Mouse (Mus musculus) lung, embryonic 16.5 days (tissue): ENCODE measurements around the gene Pctp. TPM values are rescaled to one million over a fixed set of nuclear protein-coding genes. Genes with fewer than 3 reads are reported as not detected.
A peak's percentile ranks its signal among the peaks of the same experiment; 100 is the strongest.

Experiments
- ATAC-seq: fragments of 200-750 bp; cut with Nextera tagmentation; 2 replicates; pipeline ENCODE4 v1.8.0; 2017; ENCODE audit warnings: low read depth, mild to moderate bottlenecking, moderate library complexity
- H3K27ac ChIP-seq: fragments of 300-500 bp; sonication (generic); 2 replicates; pipeline ENCODE4 v1.5.1; 2014; ENCODE audit warnings: mild to moderate bottlenecking, control low read depth, low read length
- H3K27me3 ChIP-seq: fragments of 300-500 bp; sonication (generic); 2 replicates; pipeline ENCODE4 v1.6.1; 2014; ENCODE audit warnings: low read depth, low read length, mixed read lengths; ENCODE audit not compliant: control insufficient read depth, insufficient read depth
- H3K36me3 ChIP-seq: fragments of 300-500 bp; sonication (generic); 2 replicates; pipeline ENCODE4 v1.6.1; 2014; ENCODE audit warnings: low read length; ENCODE audit not compliant: control insufficient read depth, insufficient read depth
- H3K4me1 ChIP-seq: fragments of 300-500 bp; sonication (generic); replicated peaks from 2 replicates; pipeline ENCODE4 v1.6.1; 2014; ENCODE audit warnings: low read length, mixed read lengths; ENCODE audit not compliant: control insufficient read depth, insufficient read depth
- H3K4me2 ChIP-seq: fragments of 300-500 bp; sonication (generic); 2 replicates; pipeline ENCODE4 v1.6.1; 2014; ENCODE audit warnings: low read depth, low read length, control low read depth
- H3K4me3 ChIP-seq: fragments of 300-500 bp; sonication (generic); 2 replicates; pipeline ENCODE4 v1.5.1; 2014; ENCODE audit warnings: mild to moderate bottlenecking, low read length, control low read depth
- H3K9ac ChIP-seq: fragments of 300-500 bp; sonication (generic); 2 replicates; pipeline ENCODE4 v1.6.1; 2014; ENCODE audit warnings: low read length, control low read depth
- H3K9me3 ChIP-seq: fragments of 300-500 bp; sonication (generic); 2 replicates; pipeline ENCODE4 v1.6.1; 2016; ENCODE audit warnings: low read length; ENCODE audit not compliant: control insufficient read depth
- WGBS: fragments of 180-500 bp; shearing (Covaris S2); extraction: QIAGEN DNeasy Blood & Tissue Kit; methylation state at CpG from one replicate; pipeline ENCODE4 v1.1.7; 2014; 5-methylcytosine and 5-hydroxymethylcytosine counted together
- polyA plus RNA-seq: library from polyadenylated mRNA; unstranded; fragments of >200 nt; fragmentation: Nextera tagmentation; extraction: Ambion mirVana; gene quantifications from 2 replicates; pipeline ENCODE4 v1.2.1, GENCODE M21; 2015

Gene Pctp
- polyA plus RNA-seq, 1 experiment from 2014 or later: 10.9 TPM

DNA sequence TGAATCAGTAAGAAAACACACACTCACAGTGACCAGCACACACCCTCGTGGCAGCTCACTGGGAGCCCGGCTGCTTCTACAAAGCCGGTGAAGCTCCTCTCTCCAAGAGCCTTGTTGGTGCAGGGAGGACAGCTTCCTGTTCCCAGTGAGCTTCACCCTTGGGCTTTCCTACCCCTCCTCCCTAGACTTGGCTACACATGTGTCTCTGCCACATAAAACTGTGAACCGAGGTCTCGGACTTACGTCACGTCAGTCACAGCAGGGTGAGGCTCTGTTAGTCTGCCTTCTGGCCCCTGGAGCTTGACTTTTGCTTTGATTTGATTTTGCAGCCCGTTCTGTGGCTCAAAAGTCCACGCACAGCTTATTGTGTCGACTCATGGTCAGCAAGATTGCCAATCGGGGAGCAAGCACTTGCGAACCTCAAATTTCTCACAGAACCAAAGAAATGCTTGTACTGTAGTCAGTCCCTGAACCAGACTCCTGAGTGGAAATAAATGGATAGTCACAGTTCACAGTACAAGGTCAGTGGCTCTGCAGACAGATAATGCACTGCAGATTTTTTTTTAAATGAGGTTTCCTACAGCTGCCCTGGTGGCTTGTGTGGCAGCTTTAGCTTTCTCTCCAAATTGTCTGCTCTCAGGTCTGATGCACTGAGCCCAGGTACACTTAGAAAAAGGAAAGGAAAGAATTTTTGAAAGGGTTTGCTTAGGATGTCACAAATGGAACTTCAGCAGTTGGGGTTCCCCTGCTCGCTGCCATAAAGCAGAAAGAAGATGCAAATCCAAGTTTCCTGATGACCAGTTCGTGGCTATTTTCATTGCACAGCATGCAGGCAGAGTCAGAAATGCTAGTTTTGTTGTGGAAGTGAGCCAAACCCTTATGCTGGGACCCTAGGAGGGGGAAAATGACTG is 23.5 kb upstream of the Pctp start:
- no peaks in the 10 kb centered on the region for H3K27me3 ChIP-seq
- H3K4me1 ChIP-seq: peaks cover 14% of the 10 kb centered on the region
- H3K4me3 ChIP-seq: no peak overlapping the region
- H3K4me2 ChIP-seq: no peak overlapping the region
- no peaks in the 10 kb centered on the region for H3K9me3 ChIP-seq
- 47% methylated on average over 14 of the region's 14 CpGs for WGBS
- no peak for ATAC-seq
- no peak overlapping the region for H3K9ac ChIP-seq
- no peak overlapping the region for H3K27ac ChIP-seq
- H3K36me3 ChIP-seq: no peaks in the 10 kb centered on the region

DNA sequence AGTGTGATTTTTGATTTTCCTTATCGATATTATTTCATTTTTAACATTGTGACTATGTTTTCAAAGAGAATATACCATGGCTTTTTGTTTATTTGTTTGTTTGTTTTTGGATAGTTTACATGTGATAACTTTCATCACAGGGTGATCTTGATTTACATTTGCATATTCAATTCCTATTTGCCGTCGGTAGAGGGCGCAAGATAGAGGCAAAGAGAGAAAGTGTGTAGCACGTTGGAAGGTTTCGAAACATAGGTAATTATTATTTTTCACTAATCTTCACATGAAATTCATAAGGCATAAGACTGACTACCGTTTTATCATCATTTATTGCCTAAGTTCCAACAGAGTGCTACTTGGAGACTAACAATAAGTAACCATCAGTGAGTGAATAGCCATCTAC is 16.5 kb upstream of the Pctp start:
- H3K4me1 ChIP-seq: no peaks in the 10 kb centered on the region
- no peak overlapping the region for H3K4me3 ChIP-seq
- H3K4me2 ChIP-seq: no peak overlapping the region
- H3K9me3 ChIP-seq: no peaks in the 10 kb centered on the region
- 16% methylated on average over 7 of the region's 7 CpGs for WGBS
- no peaks in the 10 kb centered on the region for H3K36me3 ChIP-seq
- H3K27me3 ChIP-seq: no peaks in the 10 kb centered on the region
- no peak for ATAC-seq
- H3K9ac ChIP-seq: no peak overlapping the region
- H3K27ac ChIP-seq: no peak overlapping the region

DNA sequence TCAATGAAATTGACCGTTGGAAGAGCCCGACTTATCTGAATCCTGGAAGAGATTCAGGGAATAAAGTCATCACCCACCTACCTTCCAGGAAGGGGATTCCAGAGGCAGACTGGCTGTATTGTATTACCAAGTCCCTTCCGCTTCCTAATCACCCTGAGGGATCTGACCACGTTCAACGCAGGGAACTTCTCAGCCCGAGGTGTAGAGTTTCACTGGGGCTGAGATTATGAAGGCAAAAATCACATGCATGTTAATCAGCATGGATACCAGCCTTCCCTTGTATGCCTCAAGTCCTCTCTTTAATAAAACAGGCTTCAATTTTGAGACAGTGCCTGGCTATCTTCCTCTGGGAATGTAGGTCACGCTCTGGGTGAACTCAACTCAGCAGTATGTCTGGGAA is 12.6 kb upstream of the Pctp start:
- no peaks in the 10 kb centered on the region for H3K27me3 ChIP-seq
- no peaks in the 10 kb centered on the region for H3K4me1 ChIP-seq
- WGBS: 59% methylated on average over 7 of the region's 7 CpGs
- no peak overlapping the region for H3K9ac ChIP-seq
- no peaks in the 10 kb centered on the region for H3K36me3 ChIP-seq
- H3K4me2 ChIP-seq: no peak overlapping the region
- H3K27ac ChIP-seq: no peak overlapping the region
- H3K9me3 ChIP-seq: no peaks in the 10 kb centered on the region
- no peak overlapping the region for H3K4me3 ChIP-seq
- no peak for ATAC-seq

DNA sequence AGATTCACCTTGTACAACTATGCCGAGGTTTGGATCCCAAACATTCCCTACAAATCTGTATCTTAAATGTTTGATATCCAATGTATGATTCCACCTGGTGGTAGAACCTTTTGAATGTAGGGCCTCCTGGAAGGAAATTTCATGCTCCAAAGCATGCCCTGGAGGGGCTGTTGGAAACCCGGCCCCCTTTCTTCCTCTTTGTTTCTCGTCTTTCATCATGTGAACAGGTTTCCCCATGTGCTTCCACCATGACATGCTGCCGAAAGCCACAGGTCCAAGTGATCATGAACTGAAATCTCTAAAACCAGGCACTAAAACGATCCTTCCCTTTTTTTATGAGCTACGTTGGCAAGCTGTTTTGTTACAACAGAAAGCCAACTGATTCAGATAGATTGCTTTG is 11.0 kb upstream of the Pctp start:
- ATAC-seq: no peak
- Histone ChIP-seq H3K4me2 (no peak overlapping the region), H3K27ac (no peak overlapping the region), H3K4me3 (no peak overlapping the region), H3K4me1 (no peaks in the 10 kb centered on the region), H3K36me3 (no peaks in the 10 kb centered on the region), H3K9ac (no peak overlapping the region), H3K27me3 (no peaks in the 10 kb centered on the region), H3K9me3 (no peaks in the 10 kb centered on the region)
- 83% methylated on average over 6 of the region's 6 CpGs for WGBS

DNA sequence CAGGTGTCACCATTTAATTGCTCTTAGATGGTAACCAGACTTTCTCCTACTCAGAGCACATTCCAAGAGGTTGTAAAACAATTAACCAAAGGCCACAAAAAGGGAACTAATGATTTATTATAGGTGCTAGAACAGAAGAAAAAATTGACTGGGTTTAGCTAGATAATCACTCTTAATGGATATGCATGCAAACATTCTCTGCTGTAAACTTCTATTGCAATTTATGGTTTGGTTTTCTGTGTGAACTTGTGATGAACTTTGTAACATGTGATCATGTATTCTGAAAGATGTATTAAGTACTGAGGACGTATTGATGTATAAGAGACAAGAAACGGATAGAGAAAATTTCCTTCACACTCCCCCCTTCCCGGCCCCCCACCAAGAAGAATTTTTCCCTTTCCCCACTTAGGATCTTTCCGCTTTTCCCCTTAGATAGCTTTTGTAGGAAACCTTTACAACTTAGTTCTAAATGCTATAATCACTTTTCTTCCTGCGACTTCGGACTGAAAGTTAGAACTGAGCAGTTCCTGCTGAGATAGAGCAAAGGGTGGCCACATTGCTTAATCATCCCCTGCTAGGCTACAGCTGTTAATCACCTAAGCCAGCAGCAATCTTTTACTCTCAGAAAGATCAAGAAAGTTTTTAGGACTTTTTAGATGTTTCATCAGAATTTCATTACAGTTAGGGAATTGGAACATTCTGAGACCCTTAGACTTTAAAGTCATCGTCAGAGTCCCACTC is 5.3 kb upstream of the Pctp start:
- 36% methylated on average over 7 of the region's 7 CpGs for WGBS
- Histone ChIP-seq H3K9me3 (no peaks in the 10 kb centered on the region), H3K4me3 (no peak overlapping the region), H3K27ac (no peak overlapping the region), H3K36me3 (no peaks in the 10 kb centered on the region), H3K4me1 (peaks cover 1% of the 10 kb centered on the region; the same call in 1 of the 2 replicates), H3K27me3 (no peaks in the 10 kb centered on the region), H3K4me2 (no peak overlapping the region), H3K9ac (no peak overlapping the region)
- ATAC-seq: no peak

DNA sequence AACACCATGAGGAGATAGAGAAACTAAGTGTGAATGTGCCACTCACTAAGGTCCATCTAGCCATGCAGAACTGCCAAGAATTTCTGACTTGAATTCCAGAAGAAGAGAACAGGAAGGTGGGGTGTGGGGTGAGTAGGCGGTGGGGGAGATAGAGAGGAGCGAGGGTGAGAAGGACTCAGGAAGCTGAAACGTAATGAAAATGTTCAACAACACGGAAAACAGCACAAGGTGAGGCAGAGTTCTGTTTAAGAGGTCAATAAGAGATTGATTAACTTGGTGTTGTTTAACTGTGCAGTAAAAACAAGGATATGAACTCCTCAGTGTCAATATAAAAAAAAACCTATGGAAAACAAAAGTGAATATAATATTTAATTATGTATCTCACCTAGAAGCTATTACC is 3.4 kb upstream of the Pctp start:
- no peaks in the 10 kb centered on the region for H3K9me3 ChIP-seq
- H3K4me3 ChIP-seq: no peak overlapping the region
- WGBS: 35% methylated on average over 4 of the region's 4 CpGs
- no peaks in the 10 kb centered on the region for H3K36me3 ChIP-seq
- ATAC-seq: no peak
- peaks cover 8% of the 10 kb centered on the region for H3K4me1 ChIP-seq
- no peaks in the 10 kb centered on the region for H3K27me3 ChIP-seq
- no peak overlapping the region for H3K9ac ChIP-seq
- H3K4me2 ChIP-seq: no peak overlapping the region
- H3K27ac ChIP-seq: no peak overlapping the region

DNA sequence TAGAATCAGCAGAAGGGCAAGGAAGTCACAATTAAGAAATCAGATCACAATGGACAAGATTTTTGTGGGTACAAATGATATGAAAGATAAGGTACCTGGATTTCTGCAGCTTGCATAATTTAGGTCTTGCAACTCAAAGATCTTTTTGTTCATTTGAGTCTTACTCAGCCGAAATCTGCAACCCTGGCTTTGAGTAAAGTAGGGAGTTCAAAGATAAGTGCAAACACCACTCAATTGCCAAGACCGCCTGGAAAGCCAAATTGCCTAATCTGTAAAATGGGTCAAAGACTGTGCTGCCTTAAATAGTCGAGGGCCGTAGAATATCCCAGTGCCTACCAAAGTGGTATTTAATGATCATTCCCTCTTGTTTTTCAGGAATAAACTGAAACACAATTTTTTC is 692 bp upstream of the Pctp start:
- Histone ChIP-seq H3K9ac (no peak overlapping the region), H3K4me2 (no peak overlapping the region), H3K36me3 (no peaks in the 10 kb centered on the region), H3K27ac (no peak overlapping the region), H3K4me1 (peaks cover 8% of the 10 kb centered on the region), H3K27me3 (no peaks in the 10 kb centered on the region), H3K9me3 (no peaks in the 10 kb centered on the region), H3K4me3 (no peak overlapping the region)
- ATAC-seq: no peak
- 84% methylated on average over 4 of the region's 4 CpGs for WGBS

DNA sequence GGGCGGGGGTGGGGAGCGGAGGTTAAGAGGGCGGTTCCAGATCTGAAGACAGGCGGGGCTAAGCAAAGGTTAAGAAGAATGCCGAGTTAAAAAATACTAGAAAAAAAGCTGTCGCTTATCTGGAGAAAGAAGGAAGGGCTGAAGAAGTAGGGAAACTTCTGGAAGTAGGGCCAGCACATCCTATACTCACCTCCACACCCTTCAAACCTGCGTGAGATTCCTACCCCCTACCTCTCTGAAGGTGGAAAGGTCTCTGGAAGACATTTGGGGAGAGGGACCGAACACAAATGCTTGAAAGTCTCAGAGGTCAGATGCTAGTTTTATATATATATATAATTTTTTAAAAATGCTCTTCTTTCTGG is 274 bp upstream of the Pctp start:
- Histone ChIP-seq H3K36me3 (no peaks in the 10 kb centered on the region), H3K9ac (peak overlapping the region; percentile 49; the same call in 1 of the 2 replicates), H3K9me3 (no peaks in the 10 kb centered on the region), H3K4me3 (peak overlapping the region; percentile 68), H3K4me1 (peaks cover 8% of the 10 kb centered on the region), H3K27me3 (no peaks in the 10 kb centered on the region), H3K4me2 (peak overlapping the region; percentile 95), H3K27ac (no peak overlapping the region)
- no peak for ATAC-seq
- 9% methylated on average over 8 of the region's 8 CpGs for WGBS

DNA sequence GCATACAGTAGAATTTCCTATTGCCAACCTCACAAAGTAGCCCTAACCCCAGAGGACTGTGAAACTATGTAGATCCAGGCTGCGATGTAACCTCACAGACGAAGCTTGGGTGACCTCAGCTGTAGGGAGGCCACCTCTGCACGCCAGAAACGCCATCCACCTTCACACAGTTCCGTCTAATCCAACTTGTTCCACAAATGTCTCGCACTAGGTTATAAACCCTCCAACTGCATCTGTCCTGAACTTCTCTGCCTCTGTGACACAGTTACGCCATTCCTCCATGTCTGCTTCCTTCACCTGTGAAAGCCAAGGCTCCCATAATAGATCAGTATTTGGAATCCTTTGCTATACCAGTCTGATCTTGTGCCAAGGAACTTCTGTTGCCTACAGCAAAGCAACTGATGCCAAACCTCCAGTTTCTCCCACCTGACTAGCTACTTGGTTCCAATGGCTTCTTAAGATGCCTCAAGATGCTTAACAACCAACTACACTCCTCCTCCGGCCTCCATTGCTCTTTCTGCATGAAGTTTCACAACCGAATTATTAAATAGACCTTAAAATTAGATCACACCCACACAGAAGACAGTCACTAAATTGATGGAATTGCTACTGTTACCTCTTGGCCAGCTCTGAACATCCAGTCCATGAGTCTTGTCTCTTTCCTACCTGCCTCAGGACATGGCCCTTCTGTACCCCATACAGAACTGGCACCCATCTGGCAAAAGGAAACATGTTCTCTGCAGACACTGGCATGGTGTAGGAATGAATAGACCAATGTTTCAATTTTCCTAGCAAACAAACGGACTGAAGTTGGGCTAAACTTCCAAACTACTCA is 1.1 kb downstream of the Pctp start:
- H3K9ac ChIP-seq: peak overlapping the region; percentile 79
- no peaks in the 10 kb centered on the region for H3K9me3 ChIP-seq
- ATAC-seq: no peak
- WGBS: 81% methylated on average over 10 of the region's 10 CpGs
- peak overlapping the region; percentile 68 for H3K4me3 ChIP-seq
- H3K27ac ChIP-seq: 0 out of 2 replicates have a peak overlapping the region, but pooled peaks have one; percentile 61
- no peaks in the 10 kb centered on the region for H3K36me3 ChIP-seq
- H3K27me3 ChIP-seq: no peaks in the 10 kb centered on the region
- H3K4me2 ChIP-seq: peak overlapping the region; percentile 95
- H3K4me1 ChIP-seq: peaks cover 8% of the 10 kb centered on the region
